18 mouse cellular contexts compared by ENCODE assay signal in genomic region chr13:59891737-59892136, GRCm38 (mm10).
A peak's percentile ranks its signal among the peaks of the same experiment; 100 is the strongest.
DNase-seq lines count a peak whose midpoint lies in the region; ATAC-seq and TF ChIP-seq lines count a peak whose summit lies in the region.
"Had no signal": no experiment of that assay in that cellular context is flagged by ENCODE, and none has a peak within 500 bp of the region (broad histone marks: within the 10 kb centered on the region; RNA-seq: fewer than 3 reads in every experiment).

No protein-coding gene starts in this region.

- H3K27me3 ChIP-seq in heart, embryonic 10.5 days (ENCODE audit: insufficient read depth, poor library complexity, severe bottlenecking), result no peaks in the 10 kb centered on the region
- H3K27me3 ChIP-seq in MEL (ENCODE audit: control insufficient read depth in 1 of 2, insufficient read depth in 2 of 2, low read length in 2 of 2), result no peaks in the 10 kb centered on the region
- H3K27me3 ChIP-seq: hindbrain, embryonic 13.5 days; limb, embryonic 15.5 days; stomach, embryonic 15.5 days had no signal

- no peaks in the 10 kb centered on the region for H3K9me3 ChIP-seq in heart, embryonic 10.5 days
- H3K9me3 ChIP-seq in MEL (replicated peaks; ENCODE audit: insufficient read depth, low read length), result no peaks in the 10 kb centered on the region
- H3K9me3 ChIP-seq: G1E; limb, embryonic 15.5 days; stomach, embryonic 15.5 days had no signal

- no peak overlapping the region for H3K4me3 ChIP-seq in heart, embryonic 10.5 days
- no peak overlapping the region for H3K4me3 ChIP-seq in MEL (ENCODE audit: control insufficient read depth in 1 of 2, insufficient read depth in 1 of 2, low read depth in 2 of 2, low read length in 2 of 2)
- H3K4me3 ChIP-seq: hindbrain, embryonic 13.5 days; limb, embryonic 15.5 days; myocyte; stomach, embryonic 15.5 days had no signal

- no peaks in the 10 kb centered on the region for H3K79me2 ChIP-seq in MEL (ENCODE audit: control insufficient read depth, insufficient read depth, low read length, poor library complexity)

- peak; percentile 80 for DNase-seq in heart, embryonic 10.5 days (ENCODE audit: low spot score)
- no peak for DNase-seq in heart, postnatal 4 days
- peak; percentile 74 for DNase-seq in MEL (ENCODE audit: low read depth, low spot score)
- peak; percentile 65 for DNase-seq in liver
- no peak for DNase-seq in cerebellum, adult 9-10 months
- DNase-seq in thymus, adult 18-20 months, result no peak
- DNase-seq: cerebellum, adult 2 months; embryo, embryonic 11 days; gastrocnemius, postnatal 36 days; kidney, postnatal 10 days; thymus, postnatal 36 days had no signal

- H3K27ac ChIP-seq in heart, embryonic 10.5 days, result 0 out of 2 replicates have a peak overlapping the region, but pooled peaks have one; percentile 26
- H3K27ac ChIP-seq in MEL (ENCODE audit: control insufficient read depth, low read depth, low read length), result 0 out of 2 replicates have a peak overlapping the region, but pooled peaks have one; percentile 4
- H3K27ac ChIP-seq: hindbrain, embryonic 13.5 days; limb, embryonic 15.5 days; stomach, embryonic 15.5 days had no signal

- no peaks in the 10 kb centered on the region for H3K36me3 ChIP-seq in heart, embryonic 10.5 days
- H3K36me3 ChIP-seq in MEL (ENCODE audit: control insufficient read depth in 1 of 2, insufficient read depth in 2 of 2, low read length in 2 of 2), result peaks cover 0 to 10% of the 10 kb centered on the region in 2 experiments; a peak in 2 of 4 replicates
- H3K36me3 ChIP-seq: G1E; hindbrain, embryonic 13.5 days; limb, embryonic 15.5 days; stomach, embryonic 15.5 days had no signal

- TF ChIP-seq POLR2A in MEL (IDR thresholded peaks at IDR 0.05; ENCODE audit: control insufficient read depth in 1 of 2, insufficient read depth in 1 of 2, low read depth in 1 of 2, low read length in 2 of 2, poor library complexity in 1 of 2), result no peak

- WGBS in heart, embryonic 10.5 days, result 25% methylated on average over 8 of the region's 8 CpGs

- no peak for TF ChIP-seq CTCF in MEL (IDR thresholded peaks at IDR 0.05 in 2 of 3, conservative IDR thresholded peaks at IDR 0.05 in 1 of 3; ENCODE audit: control insufficient read depth in 1 of 3, insufficient read depth in 1 of 3, low read depth in 2 of 3, low read length in 3 of 3, poor library complexity in 1 of 3, severe bottlenecking in 1 of 3)

- H3K4me1 ChIP-seq in heart, embryonic 10.5 days, result peaks cover 37% of the 10 kb centered on the region
- H3K4me1 ChIP-seq in MEL (ENCODE audit: control insufficient read depth in 1 of 2, insufficient read depth in 2 of 2, low read length in 2 of 2), result peaks cover 9 to 19% of the 10 kb centered on the region in 2 experiments
- H3K4me1 ChIP-seq: stomach, embryonic 15.5 days had no signal

- TF ChIP-seq RAD21 in MEL (IDR thresholded peaks at IDR 0.05; ENCODE audit: low read depth, low read length), result no peak

- H3K9ac ChIP-seq in MEL (ENCODE audit: control insufficient read depth, low read depth, low read length, poor library complexity, severe bottlenecking), result no peak overlapping the region
- H3K9ac ChIP-seq: hindbrain, embryonic 13.5 days; limb, embryonic 15.5 days; stomach, embryonic 15.5 days had no signal

- peak; percentile 58; the same call in 1 of the 2 replicates for ATAC-seq in erythroid progenitor cell, adult 5-6 weeks (replicated peaks; ENCODE audit: low FRiP score, poor library complexity, severe bottlenecking)
- ATAC-seq in monocyte, adult 5-6 weeks (replicated peaks; ENCODE audit: insufficient number of reproducible peaks, low FRiP score, low TSS enrichment, poor library complexity, severe bottlenecking), result no peak

- peak; percentile 35 to 68 for TF ChIP-seq EP300 in MEL (IDR thresholded peaks at IDR 0.05; ENCODE audit: low read depth in 1 of 2, low read length in 2 of 2)

TF ChIP-seq in MEL, 35 proteins besides CTCF, POLR2A, EP300 and RAD21:
- TF ChIP-seq MAX (IDR thresholded peaks at IDR 0.05; ENCODE audit: low read length) (no peak), POLR2AphosphoS5 (IDR thresholded peaks at IDR 0.05; ENCODE audit: borderline replicate concordance, low read depth, low read length) (no peak), ELF1 (IDR thresholded peaks at IDR 0.05; ENCODE audit: low read depth, low read length) (no peak), ZNF384 (IDR thresholded peaks at IDR 0.05; ENCODE audit: low read depth, low read length) (no peak), UBTF (IDR thresholded peaks at IDR 0.05; ENCODE audit: borderline replicate concordance, insufficient read depth, low read depth, low read length) (0 out of 2 replicates have a peak, but pooled peaks have one; percentile 81), RCOR1 (IDR thresholded peaks at IDR 0.05; ENCODE audit: low read depth, low read length) (0 out of 2 replicates have a peak, but pooled peaks have one; percentile 15), USF2 (IDR thresholded peaks at IDR 0.05; ENCODE audit: borderline replicate concordance in 1 of 2, insufficient read depth in 1 of 2, low read depth in 1 of 2, low read length in 2 of 2) (no peak), ZKSCAN1 (IDR thresholded peaks at IDR 0.05; ENCODE audit: low read depth, low read length) (no peak), MXI1 (IDR thresholded peaks at IDR 0.05; ENCODE audit: low read depth, low read length) (no peak), MYB (IDR thresholded peaks at IDR 0.05; ENCODE audit: low read depth, low read length) (peak; percentile 31; the same call in 1 of the 2 replicates), CHD1 (IDR thresholded peaks at IDR 0.05; ENCODE audit: low read depth, low read length) (no peak), USF1 (IDR thresholded peaks at IDR 0.05; ENCODE audit: low read depth, low read length) (no peak), JUND (IDR thresholded peaks at IDR 0.05; ENCODE audit: low read depth, low read length) (no peak), HCFC1 (IDR thresholded peaks at IDR 0.05; ENCODE audit: low read depth, low read length) (no peak), MAFK (IDR thresholded peaks at IDR 0.05; ENCODE audit: borderline replicate concordance, low read depth, low read length) (no peak), TCF12 (IDR thresholded peaks at IDR 0.05; ENCODE audit: low read depth, low read length) (peak; percentile 44), ZC3H11A (IDR thresholded peaks at IDR 0.05; ENCODE audit: low read depth, low read length) (no peak), SIN3A (IDR thresholded peaks at IDR 0.05; ENCODE audit: low read length) (0 out of 2 replicates have a peak, but pooled peaks have one; percentile 24), GATA1 (IDR thresholded peaks at IDR 0.05; ENCODE audit: low read depth, low read length) (peak; percentile 67), SMC3 (IDR thresholded peaks at IDR 0.05; ENCODE audit: low read depth, low read length) (no peak), ETS1 (IDR thresholded peaks at IDR 0.05; ENCODE audit: low read depth, low read length) (peak; percentile 51; the same call in 1 of the 2 replicates), KAT2A (conservative IDR thresholded peaks at IDR 0.05; ENCODE audit: low read depth, low read length) (no peak), TAL1 (IDR thresholded peaks at IDR 0.05; ENCODE audit: low read length) (peak; percentile 24; the same call in 1 of the 2 replicates), TBP (IDR thresholded peaks at IDR 0.05; ENCODE audit: low read depth, low read length) (peak; percentile 95), NRF1 (IDR thresholded peaks at IDR 0.05; ENCODE audit: insufficient read depth, low read depth, low read length, poor library complexity, severe bottlenecking) (no peak)

Comparison
In these comparisons a context has a peak if more than half of its experiments do, and no peak if none do; other contexts are left out.
1. DNase-seq: peak in heart, embryonic 10.5 days (single experiment), MEL (single experiment) and liver (single experiment); none in heart, postnatal 4 days (single experiment), cerebellum, adult 9-10 months (single experiment) and thymus, adult 18-20 months (0 of 2).